Mouse (Mus musculus): Measurements from ENCODE around the gene Zfp82. TPM values are rescaled to one million over a fixed set of nuclear protein-coding genes. Genes with fewer than 3 reads are reported as not detected.

Zfp82 gene
- polyA plus RNA-seq, 1 experiment: 2.7 TPM

- Histone ChIP-seq H3K27ac (ENCODE audit: insufficient read depth, low read length) (no peak overlapping the region), H3K4me1 (ENCODE audit: control insufficient read depth, insufficient read depth, low read length) (no peaks in the 10 kb centered on the region), H3K27me3 (ENCODE audit: control insufficient read depth, insufficient read depth, low read length) (no peaks in the 10 kb centered on the region), H3K4me3 (replicated peaks; ENCODE audit: insufficient read depth, low read depth, low read length) (no peak overlapping the region)
- WGBS: 90% methylated on average over 6 of the region's 6 CpGs
- TF ChIP-seq CTCF (IDR thresholded peaks at IDR 0.05; ENCODE audit: borderline replicate concordance, insufficient read depth, low read depth, low read length) (no peak), POLR2A (IDR thresholded peaks at IDR 0.05; ENCODE audit: borderline replicate concordance, insufficient read depth, low read length) (no peak)
- DNase-seq: no peak
Measured at GRCm38 (mm10) chr7:30017226-30017625, 55.5 kb downstream of the Zfp82 start.

GRCm38 (mm10) chr7:30012956-30013363 is 59.7 kb downstream of the Zfp82 start:
- H3K4me3 ChIP-seq (replicated peaks; ENCODE audit: insufficient read depth, low read depth, low read length): no peak overlapping the region
- WGBS: 44% methylated on average over 4 of the region's 4 CpGs
- H3K4me1 ChIP-seq (ENCODE audit: control insufficient read depth, insufficient read depth, low read length): peaks cover 6% of the 10 kb centered on the region
- no peak overlapping the region for H3K27ac ChIP-seq (ENCODE audit: insufficient read depth, low read length)
- DNase-seq: peak; percentile 50 to 60
- no peaks in the 10 kb centered on the region for H3K27me3 ChIP-seq (ENCODE audit: control insufficient read depth, insufficient read depth, low read length)
- TF ChIP-seq POLR2A (IDR thresholded peaks at IDR 0.05; ENCODE audit: borderline replicate concordance, insufficient read depth, low read length) (no peak), CTCF (IDR thresholded peaks at IDR 0.05; ENCODE audit: borderline replicate concordance, insufficient read depth, low read depth, low read length) (peak; percentile 63; the same call in 1 of the 2 replicates)

- no peak for DNase-seq
Measured at GRCm38 (mm10) chr7:30010551-30011195, 62.0 kb downstream of the Zfp82 start.

GRCm38 (mm10) chr7:30009321-30010085 is 63.2 kb downstream of the Zfp82 start:
- Histone ChIP-seq H3K27me3 (ENCODE audit: control insufficient read depth, insufficient read depth, low read length) (no peaks in the 10 kb centered on the region), H3K4me1 (ENCODE audit: control insufficient read depth, insufficient read depth, low read length) (peaks cover 6% of the 10 kb centered on the region), H3K27ac (ENCODE audit: insufficient read depth, low read length) (no peak overlapping the region), H3K4me3 (replicated peaks; ENCODE audit: insufficient read depth, low read depth, low read length) (no peak overlapping the region)
- TF ChIP-seq CTCF (IDR thresholded peaks at IDR 0.05; ENCODE audit: borderline replicate concordance, insufficient read depth, low read depth, low read length): no peak
- TF ChIP-seq POLR2A (IDR thresholded peaks at IDR 0.05; ENCODE audit: borderline replicate concordance, insufficient read depth, low read length): no peak
- 23% methylated on average over 21 of the region's 21 CpGs for WGBS
- DNase-seq: peak; percentile 11 to 21

More at GRCm38 (mm10) chr7:30010551-30011195, 62.0 kb downstream of the Zfp82 start:
- Histone ChIP-seq H3K27me3 (ENCODE audit: control insufficient read depth, insufficient read depth, low read length) (no peaks in the 10 kb centered on the region), H3K4me1 (ENCODE audit: control insufficient read depth, insufficient read depth, low read length) (peaks cover 6% of the 10 kb centered on the region), H3K27ac (ENCODE audit: insufficient read depth, low read length) (no peak overlapping the region), H3K4me3 (replicated peaks; ENCODE audit: insufficient read depth, low read depth, low read length) (no peak overlapping the region)
- TF ChIP-seq CTCF (IDR thresholded peaks at IDR 0.05; ENCODE audit: borderline replicate concordance, insufficient read depth, low read depth, low read length) (no peak), POLR2A (IDR thresholded peaks at IDR 0.05; ENCODE audit: borderline replicate concordance, insufficient read depth, low read length) (no peak)
- 76% methylated on average over 10 of the region's 10 CpGs for WGBS

GRCm38 (mm10) chr7:30008020-30008690 is 64.5 kb downstream of the Zfp82 start:
- Histone ChIP-seq H3K4me1 (ENCODE audit: control insufficient read depth, insufficient read depth, low read length) (peaks cover 6% of the 10 kb centered on the region), H3K27me3 (ENCODE audit: control insufficient read depth, insufficient read depth, low read length) (no peaks in the 10 kb centered on the region), H3K4me3 (replicated peaks; ENCODE audit: insufficient read depth, low read depth, low read length) (no peak overlapping the region), H3K27ac (ENCODE audit: insufficient read depth, low read length) (no peak overlapping the region)
- WGBS: 32% methylated on average over 6 of the region's 6 CpGs
- TF ChIP-seq CTCF (IDR thresholded peaks at IDR 0.05; ENCODE audit: borderline replicate concordance, insufficient read depth, low read depth, low read length) (no peak), POLR2A (IDR thresholded peaks at IDR 0.05; ENCODE audit: borderline replicate concordance, insufficient read depth, low read length) (no peak)
- no peak for DNase-seq

GRCm38 (mm10) chr7:30007601-30008000 is 65.1 kb downstream of the Zfp82 start:
- 87% methylated on average over 1 of the region's 1 CpGs for WGBS
- Histone ChIP-seq H3K27ac (ENCODE audit: insufficient read depth, low read length) (no peak overlapping the region), H3K27me3 (ENCODE audit: control insufficient read depth, insufficient read depth, low read length) (no peaks in the 10 kb centered on the region), H3K4me3 (replicated peaks; ENCODE audit: insufficient read depth, low read depth, low read length) (no peak overlapping the region), H3K4me1 (ENCODE audit: control insufficient read depth, insufficient read depth, low read length) (peaks cover 6% of the 10 kb centered on the region)
- no peak for DNase-seq
- TF ChIP-seq POLR2A (IDR thresholded peaks at IDR 0.05; ENCODE audit: borderline replicate concordance, insufficient read depth, low read length) (no peak), CTCF (IDR thresholded peaks at IDR 0.05; ENCODE audit: borderline replicate concordance, insufficient read depth, low read depth, low read length) (no peak)

Other genes with a start within 250 kb of the Zfp82 start
- 10.6 and 10.8 TPM in 2 replicates for gene Zfp940, start 219.2 kb downstream of the Zfp82 start, polyA plus RNA-seq (2012; rRNA removed)
- 12.7 and 13.6 TPM in 2 replicates for gene Zfp420, start 212.9 kb downstream of the Zfp82 start, polyA plus RNA-seq (2012; rRNA removed)
- gene Zfp27, start 166.3 kb downstream of the Zfp82 start, polyA plus RNA-seq (2012; rRNA removed): 13.7 and 14.4 TPM in 2 replicates
- 13.4 and 14.0 TPM in 2 replicates for gene Zfp383, start 164.7 kb downstream of the Zfp82 start, polyA plus RNA-seq (2012; rRNA removed)
- gene Zfp74, start 118.8 kb downstream of the Zfp82 start, polyA plus RNA-seq (2012; rRNA removed): 15.4 and 17.3 TPM in 2 replicates
- 3.3 and 4.2 TPM in 2 replicates for gene Zfp568, start 88.9 kb downstream of the Zfp82 start, polyA plus RNA-seq (2012; rRNA removed)
- 14.8 and 18.3 TPM in 2 replicates for gene Zfp14, start 21.5 kb downstream of the Zfp82 start, polyA plus RNA-seq (2012; rRNA removed)
- 0.27 and 0.65 TPM in 2 replicates for gene Gm26920, start 17.5 kb upstream of the Zfp82 start, polyA plus RNA-seq (2012; rRNA removed)
- gene Zfp566, start 17.6 kb upstream of the Zfp82 start, polyA plus RNA-seq (2012; rRNA removed): 5.5 and 6.1 TPM in 2 replicates
- gene Zfp260, start 21.9 kb upstream of the Zfp82 start, polyA plus RNA-seq (2012; rRNA removed): 46.3 and 46.6 TPM in 2 replicates
- 7.1 and 8.3 TPM in 2 replicates for gene Zfp382, start 49.0 kb upstream of the Zfp82 start, polyA plus RNA-seq (2012; rRNA removed)
- 37.6 and 38.0 TPM in 2 replicates for gene Zfp146, start 96.8 kb upstream of the Zfp82 start, polyA plus RNA-seq (2012; rRNA removed)
- 24.7 and 32.0 TPM in 2 replicates for gene Cox7a1, start 111.2 kb upstream of the Zfp82 start, polyA plus RNA-seq (2012; rRNA removed)
- gene Capns1, start 125.9 kb upstream of the Zfp82 start, polyA plus RNA-seq (2012; rRNA removed): 463 and 475 TPM in 2 replicates
- 167 and 182 TPM in 2 replicates for gene Polr2i, start 159.0 kb upstream of the Zfp82 start, polyA plus RNA-seq (2012; rRNA removed)
- gene Tbcb, start 159.4 kb upstream of the Zfp82 start, polyA plus RNA-seq (2012; rRNA removed): 134 and 147 TPM in 2 replicates
- not detected in 2 replicates for gene Ovol3, start 162.8 kb upstream of the Zfp82 start, polyA plus RNA-seq (2012; rRNA removed)
- 0.16 TPM in 1 of 2 replicates, not detected in the other for gene Thap8, start 207.2 kb upstream of the Zfp82 start, polyA plus RNA-seq (2012; rRNA removed)
- 3.8 and 4.6 TPM in 2 replicates for gene Wdr62, start 207.5 kb upstream of the Zfp82 start, polyA plus RNA-seq (2012; rRNA removed)
- 726 and 810 TPM in 2 replicates for gene Clip3, start 218.8 kb upstream of the Zfp82 start, polyA plus RNA-seq (2012; rRNA removed)
- 197 and 214 TPM in 2 replicates for gene Alkbh6, start 235.8 kb upstream of the Zfp82 start, polyA plus RNA-seq (2012; rRNA removed)
- 63.4 and 63.8 TPM in 2 replicates for gene Syne4, start 241.9 kb upstream of the Zfp82 start, polyA plus RNA-seq (2012; rRNA removed)
- gene E130208F15Rik, start 248.8 kb upstream of the Zfp82 start, polyA plus RNA-seq (2012; rRNA removed): 0.57 and 0.73 TPM in 2 replicates

Measured in cerebellum, adult 2 months (tissue).